Mouse (Mus musculus) stomach, postnatal 0 days (tissue): ENCODE results near the gene Lcn6. TPM values are rescaled to one million over a fixed set of nuclear protein-coding genes. Genes with fewer than 3 reads are reported as not detected.

Experiments used
- ATAC-seq: fragments of 200-750 bp; cut with Nextera tagmentation; 2 replicates; pipeline ENCODE4 v1.8.0; 2017; ENCODE audit not compliant: low FRiP score, low TSS enrichment
- DNase-seq: peaks from one replicate; pipeline ENCODE4 v3.0.0-alpha.2; 2016; ENCODE audit warnings: low spot score
- H3K27ac ChIP-seq: fragments of 300-500 bp; sonication (generic); replicated peaks from 2 replicates; pipeline ENCODE4 v1.5.1; 2014; ENCODE audit warnings: mild to moderate bottlenecking, control low read depth
- H3K27me3 ChIP-seq: fragments of 300-500 bp; sonication (generic); 2 replicates; pipeline ENCODE4 v1.6.1; 2014; ENCODE audit warnings: low read length; ENCODE audit not compliant: control insufficient read depth, insufficient read depth
- H3K36me3 ChIP-seq: fragments of 300-500 bp; sonication (generic); 2 replicates; pipeline ENCODE4 v1.6.1; 2014; ENCODE audit warnings: low read length, mixed read lengths; ENCODE audit not compliant: control insufficient read depth, insufficient read depth
- H3K4me1 ChIP-seq: fragments of 300-500 bp; sonication (generic); replicated peaks from 2 replicates; pipeline ENCODE4 v1.6.1; 2014; ENCODE audit warnings: antibody characterized with exemption; ENCODE audit not compliant: control insufficient read depth, insufficient read depth
- H3K4me2 ChIP-seq: fragments of 300-500 bp; sonication (generic); replicated peaks from 2 replicates; pipeline ENCODE4 v1.6.1; 2014; ENCODE audit warnings: low read depth, mild to moderate bottlenecking, control low read depth, moderate library complexity
- H3K4me3 ChIP-seq: fragments of 300-500 bp; sonication (generic); 2 replicates; pipeline ENCODE4 v1.5.1; 2014; ENCODE audit warnings: low read depth, low read length, control low read depth
- H3K9ac ChIP-seq: fragments of 300-500 bp; sonication (generic); 2 replicates; pipeline ENCODE4 v1.6.1; 2014; ENCODE audit warnings: mild to moderate bottlenecking, low read length, control low read depth, mixed read lengths
- H3K9me3 ChIP-seq: fragments of 300-500 bp; sonication (generic); 2 replicates; pipeline ENCODE4 v1.6.1; 2016; ENCODE audit warnings: low read length; ENCODE audit not compliant: control insufficient read depth
- CTCF ChIP-seq: IDR thresholded peaks from 2 replicates; pipeline ENCODE4 v1.5.1; 2016; ENCODE audit warnings: antibody characterized with exemption, low read depth, mild to moderate bottlenecking, moderate library complexity
- EP300 ChIP-seq: optimal IDR thresholded peaks from 2 replicates; pipeline ENCODE3; 2016; ENCODE audit warnings: antibody characterized with exemption
- WGBS: fragments of 180-500 bp; shearing (Covaris S2); extraction: QIAGEN DNeasy Blood & Tissue Kit; methylation state at CpG from one replicate; pipeline ENCODE4 v1.1.7; 2014; 5-methylcytosine and 5-hydroxymethylcytosine counted together
- polyA plus RNA-seq: library from polyadenylated mRNA; unstranded; fragments of >200 nt; fragmentation: Nextera tagmentation; extraction: Ambion mirVana; gene quantifications from 2 replicates; pipeline ENCODE4 v1.2.1, GENCODE M21; 2015

The Lcn6 gene
- polyA plus RNA-seq, 1 experiment from 2014 or later = not detected

GRCm38 (mm10) chr2:25661245-25661970 is 15.2 kb upstream of the Lcn6 start:
- Histone ChIP-seq H3K4me3 (no peak overlapping the region), H3K36me3 (no peaks in the 10 kb centered on the region), H3K4me2 (no peak overlapping the region), H3K9me3 (no peaks in the 10 kb centered on the region), H3K27me3 (no peaks in the 10 kb centered on the region), H3K9ac (no peak overlapping the region), H3K4me1 (no peaks in the 10 kb centered on the region), H3K27ac (no peak overlapping the region)
- DNase-seq (no peak), ATAC-seq (no peak)
- no peak for TF ChIP-seq CTCF
- 79% methylated on average over 6 of the region's 6 CpGs for WGBS

GRCm38 (mm10) chr2:25663511-25663910 is 13.1 kb upstream of the Lcn6 start:
- 72% methylated on average over 1 of the region's 1 CpGs for WGBS
- Histone ChIP-seq H3K9me3 (no peaks in the 10 kb centered on the region), H3K36me3 (no peaks in the 10 kb centered on the region), H3K27me3 (no peaks in the 10 kb centered on the region), H3K9ac (no peak overlapping the region), H3K4me2 (no peak overlapping the region), H3K4me3 (no peak overlapping the region), H3K27ac (no peak overlapping the region), H3K4me1 (no peaks in the 10 kb centered on the region)
- DNase-seq (peak; percentile 60), ATAC-seq (no peak)
- TF ChIP-seq CTCF (peak; percentile 75), EP300 (no peak)

- H3K4me3 ChIP-seq = no peak overlapping the region
- H3K27me3 ChIP-seq = no peaks in the 10 kb centered on the region
- TF ChIP-seq EP300 (no peak), CTCF (no peak)
- no peak overlapping the region for H3K9ac ChIP-seq
- H3K36me3 ChIP-seq = no peaks in the 10 kb centered on the region
- 76% methylated on average over 5 of the region's 5 CpGs for WGBS
- no peaks in the 10 kb centered on the region for H3K9me3 ChIP-seq
- DNase-seq = no peak
- ATAC-seq = no peak
- no peaks in the 10 kb centered on the region for H3K4me1 ChIP-seq
- no peak overlapping the region for H3K27ac ChIP-seq
- no peak overlapping the region for H3K4me2 ChIP-seq
These were observed 12.5 kb upstream of the Lcn6 start for GRCm38 (mm10) chr2:25664125-25664524.

GRCm38 (mm10) chr2:25666516-25666915 is 10.1 kb upstream of the Lcn6 start:
- ATAC-seq (no peak), DNase-seq (no peak)
- no peaks in the 10 kb centered on the region for H3K27me3 ChIP-seq
- no peak overlapping the region for H3K4me3 ChIP-seq
- no peak overlapping the region for H3K4me2 ChIP-seq
- no peaks in the 10 kb centered on the region for H3K4me1 ChIP-seq
- no peaks in the 10 kb centered on the region for H3K9me3 ChIP-seq
- TF ChIP-seq EP300 (no peak), CTCF (no peak)
- H3K27ac ChIP-seq = no peak overlapping the region
- no peak overlapping the region for H3K9ac ChIP-seq
- H3K36me3 ChIP-seq = no peaks in the 10 kb centered on the region
- 62% methylated on average over 1 of the region's 1 CpGs for WGBS

- no peak for ATAC-seq
These were observed 3.0 kb downstream of the Lcn6 start for GRCm38 (mm10) chr2:25679559-25679958.

GRCm38 (mm10) chr2:25682426-25682825 is 5.8 kb downstream of the Lcn6 start, which contains the start of gene Lcn10:
Gene Lcn10, plus strand, starts transcription at chr2:25682726.
- H3K27ac ChIP-seq = no peak within 1 kb of the TSS
- H3K4me2 ChIP-seq = no peak within 1 kb of the TSS
- no peak within 1 kb of the TSS for H3K9ac ChIP-seq
- no peak for DNase-seq
- TF ChIP-seq CTCF = no peak
- no peak for TF ChIP-seq EP300
- 40% methylated on average over 2 of the region's 2 CpGs for WGBS
- no peaks in the 10 kb centered on the region for H3K9me3 ChIP-seq
- H3K4me1 ChIP-seq = no peaks in the 10 kb centered on the region
- no peak for ATAC-seq
- H3K36me3 ChIP-seq = no peaks in the 10 kb centered on the region
- H3K4me3 ChIP-seq = no peak within 1 kb of the TSS
- no peaks in the 10 kb centered on the region for H3K27me3 ChIP-seq

More at GRCm38 (mm10) chr2:25679559-25679958, 3.0 kb downstream of the Lcn6 start:
- no peak overlapping the region for H3K4me2 ChIP-seq
- no peak for DNase-seq
- no peaks in the 10 kb centered on the region for H3K36me3 ChIP-seq
- 79% methylated on average over 6 of the region's 6 CpGs for WGBS
- H3K4me1 ChIP-seq = no peaks in the 10 kb centered on the region
- no peak overlapping the region for H3K4me3 ChIP-seq
- no peak overlapping the region for H3K9ac ChIP-seq
- no peak overlapping the region for H3K27ac ChIP-seq
- H3K27me3 ChIP-seq = no peaks in the 10 kb centered on the region
- TF ChIP-seq CTCF = no peak
- no peak for TF ChIP-seq EP300
- H3K9me3 ChIP-seq = no peaks in the 10 kb centered on the region
